Comparison of ENCODE assay signal across 13 mouse cellular contexts in the genomic region with DNA sequence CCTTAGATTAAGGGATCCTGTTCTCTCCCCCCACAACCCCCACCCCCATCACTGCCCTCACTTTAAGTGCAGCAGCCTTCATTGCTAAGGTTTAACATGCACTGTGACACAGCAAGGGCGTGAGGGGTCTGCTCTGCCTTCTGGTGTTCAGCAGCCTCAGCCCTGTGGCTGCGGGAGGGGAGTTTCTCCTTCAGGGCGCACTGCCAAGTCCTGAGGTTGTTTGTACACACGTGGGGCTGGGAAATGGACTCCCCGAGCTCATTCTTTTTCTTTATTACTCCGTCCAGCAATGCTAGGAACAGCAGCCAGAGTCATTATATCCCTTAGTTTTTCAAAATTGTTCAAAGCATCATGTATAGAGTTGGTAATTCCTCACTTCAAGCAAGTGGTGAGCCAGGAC.
"Had no signal": no experiment of that assay in that cellular context is flagged by ENCODE, and none has a peak within 500 bp of the region (broad histone marks: within the 10 kb centered on the region; RNA-seq: fewer than 3 reads in every experiment).

No protein-coding gene starts in this region.

- H3K9me3 ChIP-seq: intestine, embryonic 15.5 days; liver, embryonic 13.5 days; midbrain, embryonic 13.5 days had no signal

- ATAC-seq: hindbrain, embryonic 16.5 days; intestine, embryonic 15.5 days; liver, postnatal 0 days; midbrain, embryonic 13.5 days had no signal

- H3K9ac ChIP-seq: intestine, embryonic 15.5 days; liver, embryonic 13.5 days; liver, postnatal 0 days; midbrain, embryonic 13.5 days had no signal

- H3K27ac ChIP-seq: intestine, embryonic 15.5 days; left cerebral cortex, adult 2 months; liver, embryonic 13.5 days; midbrain, embryonic 13.5 days had no signal

- H3K4me3 ChIP-seq: intestine, embryonic 15.5 days; left cerebral cortex, adult 2 months; liver, embryonic 13.5 days; midbrain, embryonic 13.5 days had no signal

- DNase-seq: kidney, adult 9 months; kidney, postnatal 14 days; liver; liver, embryonic 13.5 days; liver, postnatal 0 days; retina, postnatal 1 day; right cerebral cortex, postnatal 4 days; spleen, adult 18-20 months; thymus, postnatal 4 days had no signal

- H3K36me3 ChIP-seq: intestine, embryonic 15.5 days; liver, embryonic 13.5 days; midbrain, embryonic 13.5 days had no signal

- H3K4me1 ChIP-seq: intestine, embryonic 15.5 days; liver, embryonic 13.5 days; midbrain, embryonic 13.5 days had no signal

- H3K4me2 ChIP-seq: intestine, embryonic 15.5 days; liver, embryonic 13.5 days; midbrain, embryonic 13.5 days had no signal

- H3K27me3 ChIP-seq: intestine, embryonic 15.5 days; liver, embryonic 13.5 days had no signal
